Mouse (Mus musculus) E14TG2a.4 (cell line): Measurements from ENCODE around the gene Rexo4.
A peak's percentile ranks its signal among the peaks of the same experiment; 100 is the strongest.

ENCODE experiments used
- H3K27me3 ChIP-seq: 2 replicates; pipeline ENCODE4 v1.6.1; 2014; ENCODE audit warnings: low read length, control low read depth; ENCODE audit not compliant: insufficient read depth
- H3K36me3 ChIP-seq: 2 replicates; pipeline ENCODE4 v1.6.1; 2014; ENCODE audit warnings: low read length, control low read depth; ENCODE audit not compliant: insufficient read depth
- H3K4me1 ChIP-seq: replicated peaks from 2 replicates; pipeline ENCODE4 v1.6.1; 2014; ENCODE audit warnings: low read depth, low read length, control low read depth
- H3K4me3 ChIP-seq: replicated peaks from 2 replicates; pipeline ENCODE4 v1.5.1; 2014; ENCODE audit warnings: mild to moderate bottlenecking, low read length
- H3K9me3 ChIP-seq: 2 replicates; pipeline ENCODE4 v1.6.1; 2014; ENCODE audit warnings: low read length, control low read depth
- CTCF ChIP-seq: conservative IDR thresholded peaks from 2 replicates; pipeline ENCODE4 v1.5.1; 2014; ENCODE audit warnings: low read length
- NANOG ChIP-seq: IDR thresholded peaks from 2 replicates; pipeline ENCODE4 v1.6.1; 2014; ENCODE audit warnings: borderline replicate concordance, low read length, mixed read lengths
- POU5F1 ChIP-seq: IDR thresholded peaks from 2 replicates; pipeline ENCODE4 v1.6.1; 2014; ENCODE audit warnings: low read length, borderline replicate concordance

Gene Rexo4

GRCm38 (mm10) chr2:26909387-26909784, 54.8 kb downstream of the Rexo4 start:
- Histone ChIP-seq H3K4me1 (peaks cover 49% of the 10 kb centered on the region), H3K9me3 (peaks cover 29% of the 10 kb centered on the region), H3K27me3 (no peaks in the 10 kb centered on the region), H3K36me3 (peaks cover 84% of the 10 kb centered on the region), H3K4me3 (peak overlapping the region; percentile 99)
- TF ChIP-seq POU5F1 (no peak), CTCF (0 out of 2 replicates have a peak, but pooled peaks have one; percentile 12)

- H3K27me3 ChIP-seq = no peaks in the 10 kb centered on the region
- peaks cover 54% of the 10 kb centered on the region for H3K4me1 ChIP-seq
- H3K36me3 ChIP-seq = peaks cover 84% of the 10 kb centered on the region
- peak overlapping the region; percentile 99 for H3K4me3 ChIP-seq
- H3K9me3 ChIP-seq = peaks cover 24% of the 10 kb centered on the region
- TF ChIP-seq POU5F1 (no peak), CTCF (no peak; the same call in 1 of the 2 replicates), NANOG (no peak)
Observed at GRCm38 (mm10) chr2:26908710-26909386, 55.3 kb downstream of the Rexo4 start.

GRCm38 (mm10) chr2:26907109-26907508, 57.1 kb downstream of the Rexo4 start:
- peaks cover 53% of the 10 kb centered on the region for H3K4me1 ChIP-seq
- TF ChIP-seq NANOG (no peak), CTCF (peak; percentile 81)

GRCm38 (mm10) chr2:26906431-26906830, 57.8 kb downstream of the Rexo4 start:
- H3K27me3 ChIP-seq = no peaks in the 10 kb centered on the region
- H3K4me3 ChIP-seq = no peak overlapping the region
- TF ChIP-seq NANOG (no peak), POU5F1 (no peak), CTCF (no peak)
- peaks cover 2% of the 10 kb centered on the region for H3K9me3 ChIP-seq
- H3K36me3 ChIP-seq = peaks cover 68% of the 10 kb centered on the region
- peaks cover 58% of the 10 kb centered on the region for H3K4me1 ChIP-seq

More at GRCm38 (mm10) chr2:26907109-26907508, 57.1 kb downstream of the Rexo4 start:
- Histone ChIP-seq H3K4me3 (0 out of 2 replicates have a peak overlapping the region, but pooled peaks have one; percentile 24), H3K36me3 (peaks cover 69% of the 10 kb centered on the region), H3K9me3 (peaks cover 9% of the 10 kb centered on the region), H3K27me3 (no peaks in the 10 kb centered on the region)

- Histone ChIP-seq H3K27me3 (no peaks in the 10 kb centered on the region), H3K4me1 (peaks cover 63% of the 10 kb centered on the region), H3K36me3 (peaks cover 68% of the 10 kb centered on the region), H3K9me3 (no peaks in the 10 kb centered on the region; the same call in 1 of the 2 replicates), H3K4me3 (no peak overlapping the region)
- TF ChIP-seq CTCF (no peak), NANOG (no peak), POU5F1 (no peak)
Observed at GRCm38 (mm10) chr2:26905936-26906335, 58.2 kb downstream of the Rexo4 start.
